Mouse (Mus musculus) forebrain, embryonic 15.5 days (tissue): ENCODE results near the gene Amz1. TPM values are rescaled to one million over a fixed set of nuclear protein-coding genes. Genes with fewer than 3 reads are reported as not detected.

Experiments used
- ATAC-seq: fragments of 200-750 bp; cut with Nextera tagmentation; replicated peaks from 2 replicates; pipeline ENCODE4 v1.8.0; 2017; ENCODE audit warnings: mild to moderate bottlenecking, moderate TSS enrichment, moderate library complexity
- H3K27ac ChIP-seq: fragments of 300-500 bp; sonication (generic); replicated peaks from 2 replicates; pipeline ENCODE4 v1.5.1; 2015; ENCODE audit warnings: mild to moderate bottlenecking, inconsistent platforms
- H3K27me3 ChIP-seq: fragments of 300-500 bp; sonication (generic); 2 replicates; pipeline ENCODE4 v1.6.1; 2015; ENCODE audit warnings: inconsistent platforms
- H3K36me3 ChIP-seq: fragments of 300-500 bp; sonication (generic); 2 replicates; pipeline ENCODE4 v1.6.1; 2015; ENCODE audit warnings: mild to moderate bottlenecking, inconsistent platforms
- H3K4me1 ChIP-seq: fragments of 300-500 bp; sonication (generic); 2 replicates; pipeline ENCODE4 v1.6.1; 2015; ENCODE audit warnings: inconsistent platforms
- H3K4me2 ChIP-seq: fragments of 300-500 bp; sonication (generic); replicated peaks from 2 replicates; pipeline ENCODE4 v1.6.1; 2015; ENCODE audit warnings: mild to moderate bottlenecking, inconsistent platforms
- H3K4me3 ChIP-seq: fragments of 300-500 bp; sonication (generic); 2 replicates; pipeline ENCODE4 v1.5.1; 2015; ENCODE audit warnings: mild to moderate bottlenecking, inconsistent platforms
- H3K9ac ChIP-seq: fragments of 300-500 bp; sonication (generic); replicated peaks from 2 replicates; pipeline ENCODE4 v1.6.1; 2015; ENCODE audit warnings: mild to moderate bottlenecking, inconsistent platforms
- H3K9me3 ChIP-seq: fragments of 300-500 bp; sonication (generic); 2 replicates; pipeline ENCODE4 v1.6.1; 2016; ENCODE audit warnings: inconsistent platforms
- WGBS: fragments of 180-500 bp; shearing (Covaris S2); methylation state at CpG from one replicate; pipeline ENCODE4 v1.1.7; 2015; ENCODE audit warnings: mixed read lengths; 5-methylcytosine and 5-hydroxymethylcytosine counted together
- polyA plus RNA-seq: library from polyadenylated mRNA; unstranded; fragments of >200 nt; fragmentation: Nextera tagmentation; extraction: Ambion mirVana; gene quantifications from 2 replicates; pipeline ENCODE4 v1.2.1, GENCODE M21; 2015

Amz1 gene
- polyA plus RNA-seq, 1 experiment from 2014 or later, result 5.3 TPM

- WGBS, result 56% methylated on average over 3 of the region's 3 CpGs
Measured at GRCm38 (mm10) chr5:140794753-140795152, 70.8 kb downstream of the Amz1 start.

GRCm38 (mm10) chr5:140795176-140795575 is 71.2 kb downstream of the Amz1 start:
- no peak overlapping the region for H3K27ac ChIP-seq
- H3K9ac ChIP-seq, result no peak overlapping the region
- no peak for ATAC-seq
- no peaks in the 10 kb centered on the region for H3K27me3 ChIP-seq
- no peaks in the 10 kb centered on the region for H3K9me3 ChIP-seq
- H3K4me3 ChIP-seq, result no peak overlapping the region
- H3K4me1 ChIP-seq, result peaks cover 49% of the 10 kb centered on the region
- WGBS, result 80% methylated on average over 2 of the region's 2 CpGs
- H3K36me3 ChIP-seq, result no peaks in the 10 kb centered on the region
- H3K4me2 ChIP-seq, result no peak overlapping the region

More at GRCm38 (mm10) chr5:140794753-140795152, 70.8 kb downstream of the Amz1 start:
- Histone ChIP-seq H3K27me3 (no peaks in the 10 kb centered on the region), H3K36me3 (no peaks in the 10 kb centered on the region), H3K9ac (no peak overlapping the region), H3K4me3 (no peak overlapping the region), H3K9me3 (no peaks in the 10 kb centered on the region), H3K4me1 (peaks cover 53% of the 10 kb centered on the region), H3K27ac (no peak overlapping the region), H3K4me2 (no peak overlapping the region)
- no peak for ATAC-seq

- Histone ChIP-seq H3K9me3 (no peaks in the 10 kb centered on the region), H3K9ac (no peak overlapping the region), H3K4me3 (no peak overlapping the region), H3K27ac (no peak overlapping the region), H3K36me3 (no peaks in the 10 kb centered on the region), H3K4me1 (peaks cover 43% of the 10 kb centered on the region), H3K27me3 (no peaks in the 10 kb centered on the region), H3K4me2 (no peak overlapping the region)
- WGBS, result 71% methylated on average over 3 of the region's 3 CpGs
- ATAC-seq, result no peak
Measured at GRCm38 (mm10) chr5:140796051-140796450, 72.1 kb downstream of the Amz1 start.

GRCm38 (mm10) chr5:140798158-140798557 is 74.2 kb downstream of the Amz1 start:
- Histone ChIP-seq H3K4me2 (no peak overlapping the region), H3K4me1 (peaks cover 22% of the 10 kb centered on the region), H3K9ac (no peak overlapping the region), H3K27me3 (no peaks in the 10 kb centered on the region), H3K36me3 (no peaks in the 10 kb centered on the region), H3K27ac (no peak overlapping the region), H3K9me3 (no peaks in the 10 kb centered on the region), H3K4me3 (no peak overlapping the region)
- no peak for ATAC-seq
- WGBS, result 80% methylated on average over 7 of the region's 7 CpGs

GRCm38 (mm10) chr5:140798775-140799174 is 74.8 kb downstream of the Amz1 start:
- WGBS, result 68% methylated on average over 5 of the region's 5 CpGs
- no peaks in the 10 kb centered on the region for H3K9me3 ChIP-seq
- no peak overlapping the region for H3K4me3 ChIP-seq
- no peaks in the 10 kb centered on the region for H3K27me3 ChIP-seq
- H3K9ac ChIP-seq, result no peak overlapping the region
- no peak overlapping the region for H3K27ac ChIP-seq
- H3K4me1 ChIP-seq, result peaks cover 20% of the 10 kb centered on the region
- H3K36me3 ChIP-seq, result no peaks in the 10 kb centered on the region
- H3K4me2 ChIP-seq, result no peak overlapping the region
- ATAC-seq, result no peak

- no peaks in the 10 kb centered on the region for H3K9me3 ChIP-seq
- WGBS, result 63% methylated on average over 2 of the region's 2 CpGs
- peaks cover 17% of the 10 kb centered on the region for H3K4me1 ChIP-seq
- no peak overlapping the region for H3K4me2 ChIP-seq
- H3K9ac ChIP-seq, result no peak overlapping the region
- H3K27me3 ChIP-seq, result no peaks in the 10 kb centered on the region
- H3K36me3 ChIP-seq, result no peaks in the 10 kb centered on the region
- H3K4me3 ChIP-seq, result no peak overlapping the region
- no peak for ATAC-seq
- H3K27ac ChIP-seq, result no peak overlapping the region
Measured at GRCm38 (mm10) chr5:140799190-140799589, 75.3 kb downstream of the Amz1 start.

GRCm38 (mm10) chr5:140800288-140800923 is 76.5 kb downstream of the Amz1 start:
- H3K4me3 ChIP-seq, result no peak overlapping the region
- no peak overlapping the region for H3K9ac ChIP-seq
- no peak overlapping the region for H3K27ac ChIP-seq
- 72% methylated on average over 6 of the region's 6 CpGs for WGBS
- H3K9me3 ChIP-seq, result no peaks in the 10 kb centered on the region
- peaks cover 7% of the 10 kb centered on the region; the same call in 1 of the 2 replicates for H3K4me1 ChIP-seq
- ATAC-seq, result no peak
- no peak overlapping the region for H3K4me2 ChIP-seq
- H3K27me3 ChIP-seq, result no peaks in the 10 kb centered on the region
- no peaks in the 10 kb centered on the region for H3K36me3 ChIP-seq

- no peaks in the 10 kb centered on the region for H3K36me3 ChIP-seq
- 0 out of 2 replicates have a peak, but pooled peaks cover 7% of the 10 kb centered on the region for H3K4me1 ChIP-seq
- H3K4me3 ChIP-seq, result no peak overlapping the region
- ATAC-seq, result no peak
- no peaks in the 10 kb centered on the region for H3K9me3 ChIP-seq
- WGBS, result 92% methylated on average over 5 of the region's 5 CpGs
- H3K27me3 ChIP-seq, result no peaks in the 10 kb centered on the region
- no peak overlapping the region for H3K27ac ChIP-seq
- no peak overlapping the region for H3K4me2 ChIP-seq
- no peak overlapping the region for H3K9ac ChIP-seq
Measured at GRCm38 (mm10) chr5:140801782-140802181, 77.9 kb downstream of the Amz1 start.

- Histone ChIP-seq H3K4me3 (no peak overlapping the region), H3K4me2 (no peak overlapping the region), H3K27me3 (no peaks in the 10 kb centered on the region), H3K36me3 (no peaks in the 10 kb centered on the region), H3K9me3 (no peaks in the 10 kb centered on the region), H3K9ac (no peak overlapping the region), H3K4me1 (peaks cover 10% of the 10 kb centered on the region), H3K27ac (no peak overlapping the region)
- no peak for ATAC-seq
- WGBS, result 84% methylated on average over 2 of the region's 2 CpGs
Measured at GRCm38 (mm10) chr5:140806252-140806651, 82.3 kb downstream of the Amz1 start.

GRCm38 (mm10) chr5:140806939-140807338 is 83.0 kb downstream of the Amz1 start:
- peaks cover 15% of the 10 kb centered on the region for H3K4me1 ChIP-seq
- H3K9me3 ChIP-seq, result no peaks in the 10 kb centered on the region
- ATAC-seq, result no peak
- H3K9ac ChIP-seq, result no peak overlapping the region
- no peak overlapping the region for H3K4me3 ChIP-seq
- WGBS, result 62% methylated on average over 2 of the region's 2 CpGs
- H3K4me2 ChIP-seq, result no peak overlapping the region
- H3K36me3 ChIP-seq, result no peaks in the 10 kb centered on the region
- H3K27ac ChIP-seq, result no peak overlapping the region
- no peaks in the 10 kb centered on the region for H3K27me3 ChIP-seq

Other genes starting within 250 kb of the Amz1 start
- 19.0 and 19.4 TPM in 2 replicates for gene Chst12, start 218.6 kb upstream of the Amz1 start, polyA plus RNA-seq
- gene Grifin, start 159.1 kb upstream of the Amz1 start, polyA plus RNA-seq, result 0.33 TPM in 1 of 2 replicates, not detected in the other
- 25.7 and 28.8 TPM in 2 replicates for gene Lfng, start 116.8 kb upstream of the Amz1 start, polyA plus RNA-seq
- 78.9 and 85.5 TPM in 2 replicates for gene Ttyh3, start 75.1 kb upstream of the Amz1 start, polyA plus RNA-seq
- 22.2 and 25.1 TPM in 2 replicates for gene Iqce, start 21.7 kb upstream of the Amz1 start, polyA plus RNA-seq
- gene Brat1, start 19.1 kb upstream of the Amz1 start, polyA plus RNA-seq, result 26.3 and 28.2 TPM in 2 replicates
- gene Gna12, start 106.3 kb downstream of the Amz1 start, polyA plus RNA-seq, result 26.3 and 65.4 TPM in 2 replicates